Mouse (Mus musculus): ENCODE measurements around the gene Cfap58.

Cfap58 gene

DNA sequence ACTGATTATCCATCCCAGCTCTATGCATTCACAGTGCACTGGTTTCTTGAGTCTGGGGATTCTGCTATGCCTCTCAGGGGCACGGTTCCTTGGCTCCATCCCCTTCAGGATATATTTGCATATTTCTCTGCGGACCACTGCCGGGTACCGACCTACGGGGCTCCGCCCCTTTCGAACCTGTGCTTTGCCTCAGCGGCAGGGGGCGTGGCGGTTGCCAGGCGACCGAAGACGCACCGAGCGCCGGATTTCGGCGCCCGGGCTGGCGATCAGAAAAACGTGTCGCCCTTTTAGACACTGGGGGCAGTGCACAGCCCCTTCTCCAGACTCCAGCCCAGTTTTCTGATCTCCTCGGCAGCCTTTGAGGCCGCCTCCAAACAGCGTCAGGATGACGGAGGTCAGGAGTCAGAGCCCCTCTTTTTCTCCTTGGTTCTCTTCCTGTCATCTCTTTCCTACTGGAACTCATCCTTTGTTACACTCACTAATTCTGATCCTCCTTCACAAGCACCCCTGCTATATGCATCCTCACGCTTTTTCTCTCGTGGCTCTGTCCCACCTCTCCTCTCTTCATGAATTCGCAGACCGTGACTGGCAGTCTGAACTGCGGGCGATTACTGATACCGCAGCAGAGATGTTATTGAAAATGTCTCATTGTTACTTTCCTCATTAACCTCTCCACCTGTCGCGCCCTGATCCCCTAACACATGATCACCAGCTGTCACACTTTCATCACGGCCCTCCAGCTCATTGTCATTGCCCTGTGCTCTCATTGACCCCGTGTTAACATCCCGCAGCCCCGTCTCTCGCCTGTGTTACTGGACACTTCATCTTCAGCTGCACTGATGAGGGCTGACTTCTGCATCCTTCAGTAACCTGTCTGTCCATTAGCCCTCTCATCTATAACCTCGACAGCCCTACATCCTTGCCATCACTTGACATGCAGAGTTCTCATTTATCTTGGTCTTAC lies at the start of gene Cfap58:
Cfap58 (plus strand) TSS at position 233 of the 964 bp plus-strand sequence.
- DNase-seq (ENCODE audit: extremely low read depth, insufficient read length, low spot score) = no peak

DNA sequence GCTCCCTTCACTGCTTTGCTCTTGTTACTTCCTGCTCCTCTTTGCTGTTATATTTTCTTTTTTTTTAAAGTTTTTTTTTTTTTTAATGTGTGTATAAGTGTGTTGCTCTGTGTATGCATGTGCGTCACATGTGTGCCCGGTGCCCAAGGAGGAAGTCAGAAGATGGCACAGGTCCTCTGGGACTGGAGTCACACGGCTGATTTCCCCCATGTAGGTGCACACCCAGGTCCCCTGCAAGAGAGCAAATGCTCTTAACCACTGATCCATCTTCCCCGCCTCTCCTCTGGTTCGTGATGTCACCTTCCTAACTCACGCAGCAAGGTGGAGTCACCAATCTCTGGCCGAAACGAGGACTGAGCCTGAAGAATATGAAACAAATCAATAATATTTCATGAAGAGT lies 49.4 kb upstream of the Cfap58 start:
- no peak for DNase-seq (ENCODE audit: extremely low read depth, insufficient read length, low spot score)

DNA sequence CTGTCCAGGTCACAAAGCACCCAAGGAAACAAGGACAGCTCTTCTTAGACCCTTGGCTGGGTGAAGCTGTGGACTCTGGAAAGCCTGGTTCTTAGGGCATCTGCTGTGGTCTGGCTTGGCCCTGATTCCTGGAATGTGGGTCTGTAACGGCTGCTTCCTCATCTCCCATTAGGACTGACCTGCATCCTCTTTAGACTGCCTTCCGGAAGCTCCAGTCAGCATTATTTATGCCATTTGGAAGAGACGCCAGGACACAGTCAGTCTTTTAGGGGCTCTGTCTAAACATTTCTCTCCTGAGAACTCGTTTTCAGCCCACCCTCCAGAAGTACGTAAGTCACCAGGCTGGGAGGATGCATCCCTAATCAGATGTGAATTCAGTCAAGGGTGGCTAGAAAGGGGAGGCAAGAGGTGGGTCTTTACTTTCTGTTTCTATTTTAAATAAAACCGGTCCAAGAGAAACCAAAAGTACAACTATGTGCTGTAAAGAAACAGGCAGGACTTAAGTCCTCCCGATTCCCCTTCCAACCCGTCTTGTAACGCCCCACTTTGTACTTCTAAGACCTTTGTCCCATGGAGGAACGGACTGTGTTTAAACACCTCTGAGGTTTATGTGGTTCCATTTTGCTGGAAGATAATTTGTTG lies 46.9 kb upstream of the Cfap58 start:
- DNase-seq (ENCODE audit: extremely low read depth, insufficient read length, low spot score) = peak; percentile 85

DNA sequence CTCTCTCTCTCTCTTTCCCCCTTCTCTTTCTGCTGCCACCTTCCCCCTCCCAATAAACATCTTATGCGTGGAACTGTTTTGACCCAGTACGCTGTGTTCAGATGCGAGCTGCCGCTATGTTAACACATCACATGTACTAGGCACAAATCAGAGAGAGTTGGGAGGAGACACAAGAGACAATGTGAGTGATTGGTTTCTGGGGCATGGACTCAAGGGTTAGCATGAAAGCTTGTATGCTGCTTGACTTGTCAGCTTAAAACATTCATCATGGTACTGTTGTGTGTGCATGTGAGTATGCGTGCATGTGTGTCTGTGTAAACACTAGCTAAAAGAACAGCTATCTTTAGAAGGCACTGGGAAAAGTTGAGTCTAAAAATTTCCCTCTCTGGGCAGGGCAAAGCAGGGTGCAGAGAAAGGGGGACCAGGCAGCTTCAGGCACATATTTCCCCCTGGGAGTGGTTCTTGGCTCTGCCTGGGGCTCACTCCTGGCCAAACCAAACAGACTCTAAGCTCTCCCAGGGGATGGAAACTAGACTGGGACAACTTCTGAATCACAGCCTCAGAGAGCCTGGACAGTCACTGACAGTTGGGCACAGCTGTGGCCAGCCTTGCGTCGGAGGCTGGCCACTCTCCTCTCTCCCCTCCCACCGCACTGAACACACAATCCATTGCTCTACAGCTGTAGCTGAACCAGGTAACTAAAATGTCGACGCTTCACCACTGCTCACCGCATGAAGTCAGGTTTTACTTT lies 45.7 kb upstream of the Cfap58 start:
- DNase-seq (ENCODE audit: extremely low read depth, insufficient read length, low spot score) = peak; percentile 86

DNA sequence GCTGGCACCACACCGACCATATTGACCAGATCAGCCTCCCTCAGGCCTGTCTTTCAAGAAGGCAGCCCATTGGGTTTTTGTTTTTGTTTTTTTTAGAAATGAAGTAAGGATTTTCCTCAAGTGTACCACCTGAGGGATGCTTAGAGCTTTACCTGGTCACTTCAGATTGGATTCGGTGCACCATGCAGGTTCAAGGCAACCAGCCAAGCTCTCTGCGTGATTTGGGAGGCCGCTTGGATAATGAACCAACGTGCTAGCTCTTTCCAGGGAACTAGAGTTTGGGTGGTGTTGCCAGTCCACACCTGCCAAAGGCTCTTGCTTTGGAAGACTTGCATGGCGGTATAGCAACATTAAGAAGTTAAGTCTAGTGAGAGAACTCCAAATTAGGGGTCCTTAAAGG lies 44.4 kb upstream of the Cfap58 start:
- no peak for DNase-seq (ENCODE audit: extremely low read depth, insufficient read length, low spot score)

DNA sequence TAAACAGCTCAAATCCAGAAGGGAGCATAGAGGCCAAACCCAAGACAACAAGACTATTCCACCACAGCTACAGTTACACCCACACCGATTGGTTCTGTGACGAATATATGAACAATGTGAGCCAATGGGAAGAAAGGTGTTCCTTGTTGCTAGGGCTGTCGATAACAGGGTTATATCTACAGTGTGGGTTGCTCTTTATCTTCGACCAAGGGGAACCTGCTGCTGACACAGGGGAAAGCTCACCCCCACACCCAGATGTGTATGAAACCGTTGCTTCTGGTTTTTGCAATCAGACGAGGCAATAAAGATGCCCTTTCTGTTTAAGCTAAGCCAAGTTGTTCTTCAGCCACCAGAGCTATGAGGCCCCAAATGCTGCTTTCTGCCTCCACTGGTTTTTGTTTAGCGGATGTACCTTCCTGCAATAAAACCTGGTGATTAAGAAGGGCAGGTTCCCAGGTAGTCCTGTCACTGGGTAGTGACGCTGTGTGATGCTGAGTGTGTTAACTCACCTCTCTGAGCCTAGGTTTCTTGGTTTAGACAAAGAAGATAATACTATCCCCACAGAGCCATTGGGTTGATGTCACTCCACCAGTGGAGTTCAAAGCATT lies 38.9 kb upstream of the Cfap58 start:
- DNase-seq (ENCODE audit: extremely low read depth, insufficient read length, low spot score) = no peak

DNA sequence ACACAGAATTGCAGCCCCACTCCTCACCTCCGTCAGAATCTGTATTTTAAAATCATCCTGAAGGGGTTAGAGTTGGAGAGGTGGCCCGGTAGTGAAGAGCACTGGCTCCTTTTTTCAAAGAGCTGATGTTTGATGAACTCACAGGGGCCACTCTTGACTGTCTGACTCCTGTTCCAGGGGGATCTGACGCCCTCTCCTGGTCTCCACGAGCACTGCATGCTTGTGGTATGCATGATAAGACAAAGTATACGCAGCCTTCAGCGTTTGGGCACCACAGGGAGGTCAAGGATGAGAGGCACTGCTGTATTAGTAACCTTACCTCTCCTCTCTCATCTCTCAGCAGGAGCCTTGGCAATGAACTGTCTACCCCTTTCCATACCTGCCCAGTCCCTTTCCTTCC lies 37.5 kb upstream of the Cfap58 start:
- DNase-seq (ENCODE audit: extremely low read depth, insufficient read length, low spot score) = no peak

DNA sequence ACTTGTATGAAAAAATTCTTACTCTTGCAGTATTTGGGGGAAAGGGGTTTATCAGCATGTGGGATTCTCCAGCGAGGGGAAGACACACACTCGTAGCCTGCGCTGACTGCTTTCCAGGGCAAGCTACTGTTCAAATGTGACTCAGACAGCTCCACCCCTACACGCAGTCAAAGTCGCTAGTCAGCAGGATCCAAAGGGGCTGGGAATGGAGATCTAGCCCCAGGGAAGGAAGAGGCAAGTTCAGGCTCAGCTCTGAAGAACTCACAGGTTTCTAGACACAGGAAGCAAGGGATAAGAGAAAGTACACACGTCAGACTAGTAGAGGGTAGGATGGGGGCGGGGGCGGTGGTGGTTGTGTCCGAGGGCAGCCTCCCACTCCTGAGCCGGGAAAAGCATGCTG lies 36.9 kb upstream of the Cfap58 start:
- DNase-seq (ENCODE audit: extremely low read depth, insufficient read length, low spot score) = no peak

DNA sequence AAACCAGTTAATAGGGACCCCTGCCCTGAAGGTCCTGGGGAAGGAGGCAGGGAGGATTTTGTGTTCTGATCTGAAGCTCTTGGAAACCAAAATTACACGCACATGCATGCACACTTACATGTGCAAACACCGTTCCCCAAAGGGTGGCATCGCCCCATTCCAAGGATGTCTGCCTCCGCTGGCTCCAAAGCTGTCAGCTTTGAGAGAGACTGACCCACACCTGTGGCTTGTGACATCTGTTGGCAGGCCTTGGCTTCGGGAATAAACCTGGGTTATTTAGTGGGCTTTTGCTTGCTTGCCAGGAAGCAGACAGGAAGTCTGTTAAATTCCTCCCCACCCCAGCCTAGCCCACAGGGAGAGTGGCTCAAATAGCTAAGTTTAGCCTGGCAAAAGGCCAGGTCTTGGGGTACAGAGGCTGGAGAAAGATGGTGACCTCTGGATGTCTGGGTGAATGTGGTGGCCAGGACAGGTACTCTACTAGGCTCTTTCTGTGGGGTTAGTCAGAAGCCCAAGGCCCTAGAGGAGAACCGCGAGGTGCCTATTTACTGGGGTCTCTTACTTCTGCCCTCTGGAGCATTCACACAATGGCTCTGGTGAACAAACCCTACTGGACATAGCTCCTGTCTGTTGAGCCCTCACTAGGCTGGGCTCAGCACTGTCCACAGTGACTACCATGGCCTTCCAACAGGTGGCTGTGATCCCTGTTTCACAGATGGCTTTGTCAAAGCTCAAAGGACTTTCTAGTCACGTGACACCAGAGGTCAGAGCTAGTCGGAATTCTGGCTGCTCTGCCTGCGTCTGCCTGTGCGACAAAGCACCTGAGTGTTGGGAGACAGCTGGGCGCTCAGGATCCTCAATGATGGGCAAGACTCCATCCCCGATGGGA lies 34.9 kb upstream of the Cfap58 start:
- DNase-seq (ENCODE audit: extremely low read depth, insufficient read length, low spot score) = peak; percentile 64

DNA sequence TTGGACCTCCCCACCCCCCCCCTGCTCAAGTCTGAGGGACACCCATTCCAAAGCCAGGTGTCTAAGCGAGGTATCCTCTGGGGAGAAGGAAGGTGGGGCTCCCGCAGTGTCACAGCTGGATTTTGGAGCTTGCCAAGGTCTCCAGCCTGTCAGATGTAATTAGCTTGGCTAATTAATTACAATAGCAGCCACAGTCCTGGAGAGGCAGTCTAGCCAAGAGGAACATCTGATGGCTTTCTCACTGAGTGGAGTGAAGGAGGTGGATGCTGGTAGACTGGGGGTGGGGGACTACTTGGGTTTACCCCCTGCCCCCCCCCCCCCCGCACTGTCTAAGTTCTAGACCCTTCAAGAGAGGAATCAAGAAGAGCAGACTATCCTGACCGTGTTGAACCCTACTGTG lies 33.8 kb upstream of the Cfap58 start:
- no peak for DNase-seq (ENCODE audit: extremely low read depth, insufficient read length, low spot score)

DNA sequence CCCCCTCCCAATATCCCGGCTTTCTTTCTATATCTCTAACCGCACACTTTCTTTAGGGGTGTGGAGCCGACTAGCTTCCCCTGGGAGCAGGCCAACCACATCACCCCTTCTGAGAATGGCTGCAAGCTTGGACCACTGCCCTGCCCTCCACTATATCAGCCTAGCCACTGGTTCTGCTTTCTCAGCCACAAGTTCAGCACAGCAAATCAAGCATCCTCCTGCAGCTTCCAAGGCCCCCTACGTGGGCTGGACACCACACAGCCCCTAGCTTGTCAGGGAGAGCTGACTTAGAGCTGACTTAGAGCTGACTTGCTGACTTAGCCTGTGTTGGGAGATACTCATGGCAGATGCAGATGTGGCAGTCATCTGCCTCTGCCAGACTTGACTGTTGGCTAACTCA lies 32.4 kb upstream of the Cfap58 start:
- no peak for DNase-seq (ENCODE audit: extremely low read depth, insufficient read length, low spot score)

DNA sequence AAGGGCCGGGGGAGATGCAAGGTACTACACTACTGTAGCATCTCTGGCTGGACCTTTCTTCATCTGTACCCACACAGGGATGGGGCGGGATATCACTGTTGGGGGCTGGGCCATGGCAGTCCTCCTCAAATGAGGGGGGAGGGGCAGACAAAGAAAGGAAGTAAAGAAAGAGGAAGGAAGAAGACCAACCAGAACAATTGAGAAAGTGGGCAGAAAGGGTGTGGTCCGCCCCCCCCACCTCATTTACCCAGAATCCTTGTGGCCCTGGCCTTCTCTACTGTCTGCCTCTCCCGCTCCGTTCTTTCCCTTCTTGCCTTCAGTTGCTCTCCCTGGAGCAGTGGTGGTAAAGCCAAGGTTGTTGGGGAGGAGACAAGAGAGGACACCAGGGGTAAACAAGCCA lies 31.9 kb upstream of the Cfap58 start:
- DNase-seq (ENCODE audit: extremely low read depth, insufficient read length, low spot score) = no peak

DNA sequence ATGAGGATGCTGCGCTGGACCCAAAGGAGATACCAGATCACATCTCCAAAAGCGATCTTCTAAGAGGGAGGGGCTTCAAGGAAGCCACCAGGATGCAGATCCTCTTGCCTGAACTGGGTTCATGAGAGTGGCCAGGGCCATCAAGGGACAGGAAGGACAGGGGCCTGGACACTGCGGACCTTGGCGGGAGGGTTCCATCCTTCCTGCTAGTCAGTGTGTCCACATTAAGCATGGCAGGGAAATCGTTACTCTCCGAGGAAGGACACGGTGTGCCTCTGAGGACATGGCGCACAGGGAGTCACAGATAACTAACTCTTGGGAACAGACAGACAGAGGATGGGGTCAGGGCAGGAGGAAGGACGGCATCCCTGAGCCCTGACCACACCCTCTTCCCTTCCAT lies 29.9 kb upstream of the Cfap58 start:
- DNase-seq (ENCODE audit: extremely low read depth, insufficient read length, low spot score) = no peak

DNA sequence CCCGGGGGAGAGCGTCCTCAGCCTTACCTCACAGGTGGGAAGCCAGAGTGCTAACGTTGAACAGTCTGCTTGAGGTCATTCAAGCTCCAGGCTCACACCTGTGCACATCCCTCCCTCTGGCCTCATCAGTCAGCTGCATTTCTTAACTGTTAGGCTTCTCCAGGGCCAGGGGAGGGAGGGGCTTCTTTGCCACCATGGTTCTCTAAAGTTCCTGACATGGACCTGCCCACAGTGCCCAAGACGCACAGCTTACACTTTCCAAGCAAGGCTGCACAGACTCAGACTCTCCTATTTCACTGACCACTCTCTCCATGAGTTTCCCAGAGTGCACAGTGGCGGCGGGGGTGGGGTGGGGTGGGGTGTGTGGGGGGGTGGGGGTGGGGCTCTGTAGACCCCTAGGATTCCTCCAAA lies 28.5 kb upstream of the Cfap58 start:
- DNase-seq (ENCODE audit: extremely low read depth, insufficient read length, low spot score) = no peak

DNA sequence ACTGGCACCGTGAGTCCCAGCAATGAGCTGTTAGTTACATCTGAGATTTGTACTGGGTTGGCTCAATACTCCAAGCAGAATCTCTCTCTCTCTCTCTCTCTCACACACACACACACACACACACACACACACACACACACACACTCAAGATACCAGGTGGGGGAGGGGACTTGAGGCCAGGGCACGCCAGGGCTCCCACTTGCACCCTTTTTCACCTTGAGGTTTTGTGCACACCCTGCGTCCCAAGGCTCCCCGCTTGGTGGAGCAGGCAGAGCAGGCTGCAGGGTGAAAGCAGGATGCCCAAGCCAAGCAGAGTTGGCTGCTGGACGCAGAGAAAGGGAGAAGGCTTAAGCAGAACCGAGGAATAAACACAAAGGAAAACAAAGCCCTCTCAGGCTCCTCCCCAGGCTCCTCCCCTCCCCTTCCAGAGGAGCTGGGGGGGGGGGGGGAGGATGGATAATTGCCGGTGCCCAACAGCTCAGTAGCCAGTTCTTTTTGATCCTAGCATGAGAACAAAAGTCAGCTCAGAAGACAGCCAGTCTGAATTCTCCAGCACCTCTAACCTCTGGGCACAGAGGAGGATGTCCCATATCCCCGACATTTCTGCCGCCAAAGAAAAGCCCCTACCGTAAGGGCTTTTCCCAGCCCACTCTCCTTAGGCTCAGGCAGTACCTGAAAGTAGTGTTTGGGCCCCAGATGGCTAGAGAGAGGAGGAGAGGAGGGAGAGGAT lies 27.9 kb upstream of the Cfap58 start:
- no peak for DNase-seq (ENCODE audit: extremely low read depth, insufficient read length, low spot score)

DNA sequence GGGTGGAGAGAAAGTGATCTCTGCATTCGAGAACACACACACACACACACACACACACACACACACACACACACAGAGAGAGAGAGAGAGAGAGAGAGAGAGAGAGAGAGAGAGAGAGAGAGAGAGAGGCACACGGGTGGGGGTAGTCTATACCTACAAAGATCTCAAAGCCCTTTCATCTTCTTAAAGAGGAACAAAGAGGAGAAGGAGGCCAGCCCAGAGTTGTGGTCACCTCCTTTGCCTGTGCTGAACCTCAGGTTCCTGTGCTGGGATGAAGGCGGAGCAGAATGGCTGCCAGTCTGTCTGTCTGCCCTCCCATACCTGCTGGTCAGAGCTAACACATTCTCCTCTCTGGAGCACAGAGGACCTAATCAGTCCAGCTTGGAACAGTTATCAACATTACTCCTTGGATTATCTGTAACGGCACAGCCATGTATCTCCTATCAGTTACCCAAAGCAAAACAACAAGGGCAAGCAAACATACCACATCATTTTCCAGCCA lies 27.3 kb upstream of the Cfap58 start:
- DNase-seq (ENCODE audit: extremely low read depth, insufficient read length, low spot score) = no peak

DNA sequence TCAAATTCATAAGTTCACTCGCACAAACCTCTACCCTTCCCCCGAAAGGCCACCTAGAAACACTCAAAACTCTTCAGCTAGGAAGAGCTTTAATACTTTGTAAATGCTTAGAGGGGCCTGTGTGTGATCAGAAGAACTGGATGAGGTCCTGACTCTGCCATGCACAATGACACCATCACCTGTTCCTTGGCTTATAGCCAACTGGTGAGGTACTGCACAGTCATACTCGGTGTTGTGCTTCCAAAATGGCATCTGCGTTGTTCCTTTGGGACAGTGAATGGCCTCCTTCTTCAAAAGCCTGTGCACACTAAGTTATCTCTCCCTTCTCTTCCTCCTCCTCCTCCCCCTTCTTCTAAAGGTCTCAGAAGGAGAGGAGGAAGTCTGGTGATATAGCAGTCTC lies 26.7 kb upstream of the Cfap58 start:
- no peak for DNase-seq (ENCODE audit: extremely low read depth, insufficient read length, low spot score)

DNA sequence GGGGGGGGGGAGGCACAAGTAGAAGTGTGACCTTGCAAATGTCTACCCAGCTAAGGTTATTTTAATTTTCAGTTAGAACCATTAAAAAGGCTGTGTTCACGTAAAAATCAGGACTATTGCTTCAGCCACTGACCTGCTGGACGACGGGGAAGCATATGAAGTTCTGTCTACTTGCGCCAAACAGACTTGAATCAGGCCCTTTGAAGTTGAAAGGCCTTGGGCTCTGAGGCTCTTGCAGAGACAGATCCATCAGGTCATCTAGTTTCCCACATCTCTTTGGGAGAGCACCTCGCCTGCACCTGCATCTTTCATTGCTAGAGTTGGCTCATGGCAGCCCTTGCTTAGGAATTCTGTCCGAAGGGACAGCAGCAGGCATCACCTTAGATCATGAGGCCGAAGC lies 24.1 kb upstream of the Cfap58 start:
- DNase-seq (ENCODE audit: extremely low read depth, insufficient read length, low spot score) = no peak

DNA sequence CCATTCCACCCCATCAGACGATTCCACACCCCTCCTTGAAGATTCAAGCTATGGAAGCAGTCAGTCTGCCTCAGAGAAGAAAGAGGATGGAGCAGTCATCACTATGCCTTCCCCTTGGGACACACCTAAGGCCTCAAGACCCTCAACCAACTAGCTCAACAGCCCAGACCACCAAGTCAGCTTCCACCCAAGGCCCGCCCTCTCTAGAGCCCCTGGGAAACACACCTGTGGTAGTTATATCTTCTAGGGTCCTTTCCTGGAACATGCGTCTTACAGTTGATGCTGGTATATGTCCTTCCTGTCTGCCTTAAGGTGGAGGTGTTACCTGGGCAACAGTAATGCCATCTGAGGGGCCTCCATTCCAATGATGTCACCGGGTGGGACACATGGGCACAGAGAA lies 23.3 kb upstream of the Cfap58 start:
- DNase-seq (ENCODE audit: extremely low read depth, insufficient read length, low spot score) = no peak
